Mouse (Mus musculus): ENCODE results near the gene Slc25a34. TPM values are rescaled to one million over a fixed set of nuclear protein-coding genes. Genes with fewer than 3 reads are reported as not detected.

The Slc25a34 gene
- polyA plus RNA-seq, 1 experiment from 2014 or later: not detected

DNA sequence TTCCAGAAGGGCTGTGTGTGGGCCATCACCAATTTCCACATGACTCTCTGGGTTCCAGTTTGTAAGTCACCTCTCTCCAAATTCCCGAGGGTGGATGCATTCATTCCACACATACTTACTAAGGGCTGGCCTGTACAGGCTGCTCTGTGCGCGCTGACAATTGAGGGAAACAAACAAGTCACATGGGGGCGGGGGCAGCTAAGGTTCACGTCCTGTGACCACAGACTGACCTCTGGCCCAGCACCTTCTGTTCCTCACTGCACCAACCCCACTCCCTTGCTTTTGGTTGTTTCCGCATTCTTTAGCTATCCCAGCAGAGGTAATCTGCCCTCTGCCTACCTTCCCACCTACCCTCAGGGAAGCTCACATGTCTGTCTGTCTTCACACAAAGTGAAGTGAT lies 53.6 kb downstream of the Slc25a34 start:
- Histone ChIP-seq H3K4me1 (ENCODE audit: control insufficient read depth, insufficient read depth, low read length) (no peaks in the 10 kb centered on the region), H3K27me3 (ENCODE audit: control insufficient read depth, insufficient read depth, low read length) (no peaks in the 10 kb centered on the region), H3K9ac (ENCODE audit: low read length) (no peak overlapping the region), H3K4me3 (ENCODE audit: low read depth, low read length) (no peak overlapping the region), H3K36me3 (ENCODE audit: control insufficient read depth, insufficient read depth, low read length) (no peaks in the 10 kb centered on the region), H3K27ac (replicated peaks; ENCODE audit: low read depth, low read length) (no peak overlapping the region), H3K4me2 (ENCODE audit: low read depth, severe bottlenecking) (no peak overlapping the region), H3K9me3 (ENCODE audit: control insufficient read depth, low read length) (no peaks in the 10 kb centered on the region)
- WGBS: 74% methylated on average over 6 of the region's 6 CpGs
- ATAC-seq (ENCODE audit: insufficient number of reproducible peaks, low FRiP score, low TSS enrichment, low read depth) (0 out of 2 replicates have a peak, but pooled peaks have one; percentile 36), DNase-seq (ENCODE audit: low spot score) (no peak)

DNA sequence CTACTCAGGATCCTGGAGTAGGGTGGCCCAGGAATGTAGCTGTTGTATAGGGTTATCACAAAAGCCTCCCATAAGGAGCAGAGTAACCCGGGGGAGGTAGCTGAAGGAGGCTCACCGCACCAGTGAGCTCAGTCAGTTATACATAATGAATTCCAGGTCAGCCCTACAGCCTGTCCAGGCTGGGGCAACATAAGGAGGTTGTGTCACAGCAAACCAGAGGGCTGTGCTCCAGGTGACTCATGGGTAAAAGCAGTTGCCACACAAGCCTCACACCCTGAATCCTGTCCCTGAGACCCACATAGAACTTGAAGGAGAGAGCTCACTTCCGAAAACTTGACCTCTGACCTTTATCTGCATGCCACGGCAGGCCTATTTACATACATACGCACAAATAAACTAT lies 54.7 kb downstream of the Slc25a34 start:
- H3K9me3 ChIP-seq (ENCODE audit: control insufficient read depth, low read length): no peaks in the 10 kb centered on the region
- H3K4me2 ChIP-seq (ENCODE audit: low read depth, severe bottlenecking): no peak overlapping the region
- 83% methylated on average over 5 of the region's 5 CpGs for WGBS
- no peak overlapping the region for H3K9ac ChIP-seq (ENCODE audit: low read length)
- no peak for ATAC-seq (ENCODE audit: insufficient number of reproducible peaks, low FRiP score, low TSS enrichment, low read depth)
- DNase-seq (ENCODE audit: low spot score): no peak
- H3K4me3 ChIP-seq (ENCODE audit: low read depth, low read length): no peak overlapping the region
- no peaks in the 10 kb centered on the region for H3K27me3 ChIP-seq (ENCODE audit: control insufficient read depth, insufficient read depth, low read length)
- H3K36me3 ChIP-seq (ENCODE audit: control insufficient read depth, insufficient read depth, low read length): no peaks in the 10 kb centered on the region
- H3K4me1 ChIP-seq (ENCODE audit: control insufficient read depth, insufficient read depth, low read length): no peaks in the 10 kb centered on the region
- H3K27ac ChIP-seq (replicated peaks; ENCODE audit: low read depth, low read length): no peak overlapping the region

Other genes starting within 250 kb of the Slc25a34 start
- 0.21 and 0.33 TPM in 2 replicates for gene Clcnka, start 225.1 kb downstream of the Slc25a34 start, polyA plus RNA-seq (2014; fragmentation: Nextera tagmentation; extraction: Ambion mirVana)
- gene Clcnkb, start 207.8 kb downstream of the Slc25a34 start, polyA plus RNA-seq (2014; fragmentation: Nextera tagmentation; extraction: Ambion mirVana): not detected in 2 replicates
- gene Hspb7, start 203.0 kb downstream of the Slc25a34 start, polyA plus RNA-seq (2014; fragmentation: Nextera tagmentation; extraction: Ambion mirVana): 0.34 and 0.41 TPM in 2 replicates
- not detected in 2 replicates for gene Srarp, start 187.7 kb downstream of the Slc25a34 start, polyA plus RNA-seq (2014; fragmentation: Nextera tagmentation; extraction: Ambion mirVana)
- 44.2 and 49.2 TPM in 2 replicates for gene Zbtb17, start 179.2 kb downstream of the Slc25a34 start, polyA plus RNA-seq (2014; fragmentation: Nextera tagmentation; extraction: Ambion mirVana)
- gene Spen, start 85.2 kb downstream of the Slc25a34 start, polyA plus RNA-seq (2014; fragmentation: Nextera tagmentation; extraction: Ambion mirVana): 12.4 and 13.4 TPM in 2 replicates
- 67.2 and 73.2 TPM in 2 replicates for gene Fblim1, start 17.7 kb downstream of the Slc25a34 start, polyA plus RNA-seq (2014; fragmentation: Nextera tagmentation; extraction: Ambion mirVana)
- gene Tmem82, start 5.2 kb downstream of the Slc25a34 start, polyA plus RNA-seq (2014; fragmentation: Nextera tagmentation; extraction: Ambion mirVana): 0.27 and 0.60 TPM in 2 replicates
- 3.9 and 4.4 TPM in 2 replicates for gene Plekhm2, start 41.1 kb upstream of the Slc25a34 start, polyA plus RNA-seq (2014; fragmentation: Nextera tagmentation; extraction: Ambion mirVana)
- 1.4 and 3.5 TPM in 2 replicates for gene Rsc1a1, start 61.8 kb upstream of the Slc25a34 start, polyA plus RNA-seq (2014; fragmentation: Nextera tagmentation; extraction: Ambion mirVana)
- gene Ddi2, start 99.6 kb upstream of the Slc25a34 start, polyA plus RNA-seq (2014; fragmentation: Nextera tagmentation; extraction: Ambion mirVana): 22.4 and 25.9 TPM in 2 replicates
- 0.11 TPM in 1 of 2 replicates, not detected in the other for gene Agmat, start 122.9 kb upstream of the Slc25a34 start, polyA plus RNA-seq (2014; fragmentation: Nextera tagmentation; extraction: Ambion mirVana)
- gene Dnajc16, start 167.1 kb upstream of the Slc25a34 start, polyA plus RNA-seq (2014; fragmentation: Nextera tagmentation; extraction: Ambion mirVana): 3.1 and 3.6 TPM in 2 replicates
- 16.9 and 19.0 TPM in 2 replicates for gene Casp9, start 169.8 kb upstream of the Slc25a34 start, polyA plus RNA-seq (2014; fragmentation: Nextera tagmentation; extraction: Ambion mirVana)
- gene Cela2a, start 202.3 kb upstream of the Slc25a34 start, polyA plus RNA-seq (2014; fragmentation: Nextera tagmentation; extraction: Ambion mirVana): not detected in 2 replicates
- not detected in 2 replicates for gene Ctrc, start 222.5 kb upstream of the Slc25a34 start, polyA plus RNA-seq (2014; fragmentation: Nextera tagmentation; extraction: Ambion mirVana)